Mouse (Mus musculus): ENCODE measurements at regions not wholly inside any gene's neighbourhood (a gene's known extent, or its start where the extent isn't known, plus 50 kb on each side); places are given as distances from the start of the nearest gene placed in this dataset.
A peak's percentile ranks its signal among the peaks of the same experiment; 100 is the strongest.

GRCm38 (mm10) chr1:186572651-186573050 is 133.1 kb downstream of the Tgfb2 start:
- DNase-seq (ENCODE audit: low read depth), result no peak

GRCm38 (mm10) chr1:186572092-186572491 is 133.7 kb downstream of the Tgfb2 start:
- DNase-seq (ENCODE audit: low read depth), result peak; percentile 24

DNA sequence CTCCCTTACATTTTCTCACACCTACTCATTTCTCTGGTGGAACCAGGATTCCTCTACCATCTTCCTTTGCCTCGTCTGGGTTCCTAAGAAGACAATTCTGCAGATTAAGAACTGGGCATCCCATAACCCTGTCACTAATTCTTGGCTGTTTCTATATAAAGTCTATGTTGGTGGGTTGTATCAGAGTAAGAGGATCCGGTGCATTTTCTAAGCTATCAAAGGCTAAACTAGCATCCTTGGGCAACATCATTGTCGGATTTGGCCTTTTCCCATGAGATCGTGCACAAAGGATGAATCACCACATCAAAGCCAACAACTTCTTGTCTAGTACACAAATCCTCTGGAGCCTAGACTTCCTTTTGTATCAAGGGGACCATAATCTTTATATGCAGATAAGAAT is 137.3 kb downstream of the Tgfb2 start:
- no peak for DNase-seq (ENCODE audit: low read depth)

DNA sequence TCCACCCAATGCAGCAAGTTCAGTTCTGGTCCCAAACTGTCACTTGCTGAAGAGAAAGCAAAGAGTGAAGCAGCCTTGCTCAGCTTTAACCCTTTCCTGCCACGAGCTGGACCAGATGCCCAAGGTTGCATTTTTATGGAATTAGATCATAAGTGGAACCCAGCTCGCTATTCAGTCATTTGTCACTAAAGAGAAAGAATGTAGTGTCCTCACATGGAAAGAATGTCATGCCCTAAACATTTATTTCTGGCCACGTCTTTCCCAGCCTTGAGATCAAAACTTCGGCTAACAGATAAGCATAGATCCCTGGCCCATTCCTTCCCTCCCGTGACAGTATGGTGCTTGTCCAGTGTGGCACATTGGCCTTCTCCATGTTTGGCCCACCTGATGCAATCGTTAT is 137.7 kb downstream of the Tgfb2 start:
- DNase-seq (ENCODE audit: low read depth), result no peak

DNA sequence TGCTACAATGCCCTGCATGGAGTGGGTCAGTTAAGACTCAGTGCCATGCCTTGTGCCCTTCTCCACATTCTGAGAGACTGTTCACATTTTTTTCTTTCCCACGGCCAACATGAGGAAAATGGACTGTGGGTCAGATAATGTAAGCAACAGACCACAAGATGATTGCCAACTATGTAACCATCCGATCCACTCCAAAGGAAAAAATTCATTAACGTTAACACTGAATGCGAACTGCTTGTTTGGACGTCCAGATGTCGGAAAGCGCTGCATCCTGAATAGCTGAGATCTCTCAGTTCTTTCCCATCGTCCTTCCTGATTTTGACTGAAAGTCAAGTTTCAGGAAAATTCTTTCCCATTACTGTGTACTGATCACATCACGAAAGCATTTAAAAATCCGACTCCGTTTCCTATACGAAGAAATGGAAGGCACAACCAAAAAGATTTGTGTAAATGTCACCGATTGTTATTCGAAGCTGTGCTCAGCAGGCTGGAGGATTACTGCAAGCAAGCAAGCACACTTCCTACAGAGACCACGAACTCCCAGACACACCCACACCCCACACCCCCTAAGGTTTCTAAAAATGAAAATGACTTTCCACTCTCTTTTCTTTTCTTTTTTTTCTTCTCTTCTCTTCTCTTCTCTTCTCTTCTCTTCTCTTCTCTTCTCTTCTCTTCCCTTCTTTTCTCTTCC is 138.5 kb downstream of the Tgfb2 start:
- peak; percentile 51 for DNase-seq (ENCODE audit: low read depth)

- no peak for DNase-seq (ENCODE audit: low read depth)
Observed at GRCm38 (mm10) chr1:186562027-186562426, 143.8 kb downstream of the Tgfb2 start.

GRCm38 (mm10) chr1:186555441-186555975 is 150.3 kb downstream of the Tgfb2 start:
- DNase-seq (ENCODE audit: low read depth), result no peak

DNA sequence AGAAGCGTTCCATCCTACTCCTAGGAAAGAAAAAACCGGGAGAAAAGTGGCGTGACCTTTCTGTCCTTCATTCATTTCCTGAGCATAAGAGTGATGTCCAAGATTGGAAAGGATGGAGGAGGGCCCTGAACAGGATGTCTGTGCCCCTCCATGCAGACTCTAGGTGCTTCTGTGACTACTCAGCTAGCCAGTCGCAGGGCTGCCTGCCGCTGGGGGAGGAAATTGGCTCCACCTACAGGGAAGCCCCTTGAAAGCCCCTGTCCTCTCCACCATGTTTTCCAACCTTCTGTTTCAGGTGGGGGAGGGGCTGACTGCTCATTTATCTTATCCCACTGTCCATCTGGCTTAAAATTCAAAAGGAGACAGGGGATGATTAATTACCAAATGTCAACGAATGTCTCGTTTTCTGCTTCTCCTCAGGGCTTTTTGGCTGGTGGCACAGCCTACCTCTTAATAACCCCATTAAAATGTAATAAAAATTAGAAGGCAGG is 151.2 kb downstream of the Tgfb2 start:
- DNase-seq (ENCODE audit: low read depth), result no peak

DNA sequence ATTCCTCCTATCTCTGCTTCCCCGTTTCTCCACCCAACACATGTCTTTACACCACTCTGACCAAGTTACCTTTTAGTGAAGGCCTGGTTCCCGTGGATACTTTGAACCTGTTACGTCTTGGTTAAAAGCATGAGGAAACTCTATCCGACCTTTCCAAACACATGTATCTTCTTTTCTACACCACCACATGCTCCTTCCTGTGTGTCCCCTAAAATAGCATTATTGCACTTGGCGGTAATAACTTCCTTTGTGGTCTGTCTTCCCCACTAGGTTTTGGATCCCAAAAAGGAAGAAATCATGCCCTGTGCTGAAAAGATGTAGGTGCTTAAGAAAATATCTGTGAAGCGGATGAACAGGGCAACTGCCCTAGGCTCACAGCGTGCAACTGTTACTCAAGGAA is 153.1 kb downstream of the Tgfb2 start:
- DNase-seq (ENCODE audit: low read depth), result no peak

- peak; percentile 44 for DNase-seq (ENCODE audit: low read depth)
Observed at GRCm38 (mm10) chr1:186550265-186550885, 155.4 kb downstream of the Tgfb2 start.

DNA sequence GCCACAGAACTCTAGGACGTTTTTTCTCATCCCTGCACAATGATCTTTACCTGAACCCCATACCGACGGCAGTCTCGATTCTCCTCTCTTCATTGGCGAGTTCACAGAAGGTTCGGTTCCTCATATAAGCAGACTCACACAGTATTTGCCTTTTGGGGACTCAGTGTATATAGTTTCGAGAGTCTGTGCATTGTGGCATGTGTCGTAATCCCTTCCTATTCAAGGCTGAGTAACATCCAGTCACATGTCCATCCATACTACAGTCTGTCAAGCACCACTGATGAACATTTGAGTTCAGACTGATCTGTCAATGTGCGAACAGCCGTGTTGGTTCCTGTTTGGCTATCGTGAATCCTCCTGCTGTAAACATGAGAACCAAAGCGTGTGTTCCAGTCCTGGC is 156.6 kb downstream of the Tgfb2 start:
- DNase-seq (ENCODE audit: low read depth), result no peak

DNA sequence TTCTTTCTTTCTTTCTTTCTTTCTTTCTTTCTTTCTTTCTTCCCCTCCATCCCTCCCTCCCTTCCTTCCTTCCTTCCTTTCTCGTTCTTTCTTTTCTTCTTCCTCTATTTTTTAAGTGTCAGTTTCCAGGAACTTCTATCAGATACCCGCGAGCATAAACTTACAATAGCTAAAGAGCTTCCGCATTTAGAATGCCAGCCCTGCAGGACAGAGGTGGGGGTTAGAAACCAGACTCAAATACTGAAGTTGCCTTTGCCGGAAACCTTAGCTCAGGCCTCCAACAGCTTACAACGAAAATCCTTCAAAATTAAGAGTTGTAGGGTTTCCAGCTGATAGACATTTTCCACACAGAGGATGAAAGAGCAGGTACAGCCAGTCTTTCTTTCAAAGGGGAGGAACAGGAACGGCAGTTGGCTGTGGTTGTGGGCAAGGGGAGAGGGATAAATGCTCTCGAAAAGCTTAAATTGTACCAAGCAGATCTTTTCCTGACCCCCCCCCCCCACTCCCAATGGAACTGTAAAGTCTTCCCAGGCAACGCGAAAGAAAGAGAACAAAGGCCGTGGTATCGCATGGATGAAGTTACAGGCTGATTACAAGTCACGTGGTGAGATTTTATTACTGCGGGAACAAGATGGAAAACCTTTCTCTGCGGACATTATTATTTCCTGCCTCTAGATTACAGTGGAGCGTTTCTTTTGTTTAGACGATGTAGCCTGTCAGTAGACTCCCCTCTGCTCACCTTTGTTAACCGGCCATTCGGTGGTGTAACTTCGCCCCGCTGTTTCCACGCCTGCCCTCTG is 159.2 kb downstream of the Tgfb2 start:
- DNase-seq (ENCODE audit: low read depth), result no peak

GRCm38 (mm10) chr1:186540070-186540469 is 165.7 kb downstream of the Tgfb2 start:
- no peak for DNase-seq (ENCODE audit: low read depth)

DNA sequence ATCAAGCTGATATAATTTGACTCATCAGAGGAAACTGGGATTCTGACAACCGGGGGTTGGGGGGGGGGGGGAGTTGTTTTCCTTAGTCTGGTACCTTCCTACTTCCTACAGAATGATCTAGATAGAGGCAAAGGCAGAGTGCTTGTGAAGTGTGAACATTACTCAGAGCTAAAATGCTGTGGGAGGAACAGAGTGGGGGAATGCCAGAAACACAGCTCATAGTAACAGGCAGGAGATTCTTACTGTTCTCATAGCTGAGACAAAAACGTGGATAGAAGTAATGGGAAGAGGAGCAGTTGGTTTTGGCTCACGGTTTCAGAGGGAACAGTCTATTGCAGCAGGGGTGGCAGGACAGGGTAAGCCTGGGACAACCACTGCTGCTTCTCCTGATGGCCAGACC is 167.6 kb downstream of the Tgfb2 start:
- DNase-seq (ENCODE audit: low read depth), result no peak

GRCm38 (mm10) chr1:186515976-186516375 is 189.8 kb downstream of the Tgfb2 start:
- DNase-seq (ENCODE audit: low read depth), result peak; percentile 37

DNA sequence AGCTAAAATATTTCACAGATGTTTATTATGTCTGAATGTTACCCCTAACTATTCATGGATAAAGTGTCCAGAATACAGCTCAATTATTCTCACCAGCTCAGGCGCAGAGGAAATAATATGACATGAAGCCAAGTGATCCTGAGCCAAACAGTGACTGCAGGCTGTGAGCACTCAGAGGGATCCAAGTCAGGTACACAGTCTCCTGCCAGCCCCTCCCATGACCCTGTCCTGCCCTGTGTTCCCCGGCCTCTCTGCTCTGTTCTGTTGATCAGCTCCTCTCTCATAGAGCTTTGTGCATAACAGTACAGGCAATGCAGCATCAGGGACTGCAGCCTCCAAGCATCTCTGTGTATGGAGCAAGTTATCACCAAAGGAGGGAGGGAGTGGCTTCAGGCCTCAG is 190.7 kb downstream of the Tgfb2 start:
- DNase-seq (ENCODE audit: low read depth), result no peak

DNA sequence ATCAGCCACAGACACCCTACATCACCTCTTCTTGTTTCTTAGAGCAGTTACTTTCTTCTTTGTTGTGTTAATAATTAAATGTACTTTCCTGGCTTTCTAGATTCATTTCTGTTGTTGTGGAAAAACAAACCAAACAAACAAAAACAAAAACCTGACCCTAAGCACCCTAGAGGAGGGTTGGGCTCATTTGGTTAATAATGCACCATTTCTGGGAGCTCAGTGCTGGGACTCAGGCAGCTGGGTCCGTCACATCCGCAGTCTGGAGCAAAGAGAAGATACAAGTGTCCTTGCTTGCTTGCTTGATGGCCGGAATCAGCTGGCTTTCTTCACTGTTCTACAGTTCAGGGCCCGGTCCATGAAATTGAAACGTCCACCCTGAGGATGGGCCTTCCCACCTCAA is 191.9 kb downstream of the Tgfb2 start:
- DNase-seq (ENCODE audit: low read depth), result no peak

DNA sequence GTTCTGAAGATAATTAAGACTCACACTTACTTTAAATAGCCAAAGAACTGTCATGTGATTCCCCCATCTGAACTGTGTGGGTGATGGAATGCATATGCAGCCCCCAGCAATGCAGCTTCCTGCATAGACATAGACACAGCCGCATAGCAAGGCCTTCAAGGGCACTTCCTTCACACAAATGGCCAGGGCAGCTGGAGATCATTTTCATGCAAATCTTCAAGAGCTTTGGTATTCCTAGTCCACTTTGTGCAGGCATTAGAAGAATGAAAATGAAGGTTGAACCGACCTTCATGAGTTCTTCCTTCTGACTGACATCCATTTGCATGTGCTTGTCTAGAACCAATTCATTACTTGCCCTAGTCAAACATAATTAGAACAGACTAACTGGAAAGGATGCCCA is 195.3 kb downstream of the Tgfb2 start:
- no peak for DNase-seq (ENCODE audit: low read depth)

DNA sequence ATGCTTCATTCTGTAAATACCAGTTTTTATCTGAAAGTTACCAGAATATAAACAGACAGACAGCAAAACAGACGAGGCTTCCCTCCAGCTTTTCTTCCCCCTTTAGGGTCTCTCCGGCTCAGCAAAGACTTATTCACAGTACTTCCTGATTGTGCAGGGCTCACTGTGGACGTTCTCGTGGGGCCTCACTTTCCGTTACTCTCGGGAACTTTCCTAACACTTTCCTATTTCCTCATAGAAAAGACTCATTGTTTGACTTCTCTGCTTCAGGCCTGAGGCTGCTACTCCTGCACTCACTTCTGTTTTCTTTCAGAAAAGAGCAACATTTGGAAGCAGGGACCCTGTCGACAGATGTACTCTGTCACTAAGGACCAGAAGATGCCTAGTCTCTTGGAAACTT is 197.4 kb downstream of the Tgfb2 start:
- no peak for DNase-seq (ENCODE audit: low read depth)

- no peak for DNase-seq (ENCODE audit: low read depth)
Observed at GRCm38 (mm10) chr1:186507956-186508355, 197.8 kb downstream of the Tgfb2 start.

- no peak for DNase-seq (ENCODE audit: low read depth)
Observed at GRCm38 (mm10) chr1:186506517-186506916, 199.3 kb downstream of the Tgfb2 start.

DNA sequence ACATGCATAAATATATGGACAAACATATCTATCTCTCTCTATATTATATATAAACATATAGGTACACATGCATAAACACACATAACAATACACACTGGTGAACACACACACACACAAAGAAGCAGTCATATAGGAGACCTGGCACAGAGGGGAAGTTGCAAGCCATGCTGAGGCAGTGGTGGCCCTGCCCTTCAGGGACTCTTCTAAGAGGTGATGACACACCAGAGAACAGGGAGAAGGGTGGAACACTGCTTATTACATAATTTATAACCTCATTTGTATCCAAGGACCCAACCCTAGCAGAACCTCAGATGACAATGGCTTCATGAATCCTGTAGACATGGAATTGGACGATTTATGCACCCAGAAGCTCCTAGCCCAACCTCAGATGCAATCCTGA is 199.9 kb downstream of the Tgfb2 start:
- no peak for DNase-seq (ENCODE audit: low read depth)

Data from NIH3T3 (cell line).